Mouse (Mus musculus) stomach, embryonic 16.5 days (tissue): ENCODE measurements at regions not wholly inside any gene's neighbourhood (a gene's known extent, or its start where the extent isn't known, plus 50 kb on each side); places are given as distances from the start of the nearest gene placed in this dataset.
A peak's percentile ranks its signal among the peaks of the same experiment; 100 is the strongest.

Source experiments
- ATAC-seq: fragments of 200-750 bp; cut with Nextera tagmentation; 2 replicates; pipeline ENCODE4 v1.8.0; 2017; ENCODE audit warnings: moderate number of reproducible peaks, moderate TSS enrichment; ENCODE audit not compliant: insufficient read depth, low FRiP score
- H3K27ac ChIP-seq: fragments of 300-500 bp; sonication (generic); 2 replicates; pipeline ENCODE4 v1.5.1; 2014; ENCODE audit warnings: low read length
- H3K27me3 ChIP-seq: fragments of 300-500 bp; sonication (generic); 2 replicates; pipeline ENCODE4 v1.6.1; 2014; ENCODE audit warnings: low read length, control low read depth, mixed read lengths; ENCODE audit not compliant: control insufficient read depth, insufficient read depth
- H3K36me3 ChIP-seq: fragments of 300-500 bp; sonication (generic); 2 replicates; pipeline ENCODE4 v1.6.1; 2014; ENCODE audit warnings: low read length; ENCODE audit not compliant: control insufficient read depth, insufficient read depth
- H3K4me1 ChIP-seq: fragments of 300-500 bp; sonication (generic); 2 replicates; pipeline ENCODE4 v1.6.1; 2014; ENCODE audit warnings: low read length, control low read depth, mixed read lengths; ENCODE audit not compliant: control insufficient read depth, insufficient read depth
- H3K4me2 ChIP-seq: fragments of 300-500 bp; sonication (generic); 2 replicates; pipeline ENCODE4 v1.6.1; 2014; ENCODE audit warnings: low read depth, low read length, mixed read lengths
- H3K4me3 ChIP-seq: fragments of 300-500 bp; sonication (generic); replicated peaks from 2 replicates; pipeline ENCODE4 v1.5.1; 2014; ENCODE audit warnings: mild to moderate bottlenecking, low read length
- H3K9ac ChIP-seq: fragments of 300-500 bp; sonication (generic); 2 replicates; pipeline ENCODE4 v1.6.1; 2014; ENCODE audit warnings: low read length
- H3K9me3 ChIP-seq: fragments of 300-500 bp; sonication (generic); replicated peaks from 2 replicates; pipeline ENCODE4 v1.6.1; 2016; ENCODE audit warnings: low read length, control low read depth; ENCODE audit not compliant: control insufficient read depth
- WGBS: fragments of 180-500 bp; shearing (Covaris S2); extraction: QIAGEN DNeasy Blood & Tissue Kit; methylation state at CpG from one replicate; pipeline ENCODE4 v1.1.7; 2014; 5-methylcytosine and 5-hydroxymethylcytosine counted together

GRCm38 (mm10) chr5:119139336-119139735, 531.1 kb upstream of the Tbx3 start:
- no peak overlapping the region for H3K4me2 ChIP-seq

GRCm38 (mm10) chr5:119139816-119140215, 530.7 kb upstream of the Tbx3 start:
- WGBS = 77% methylated on average over 6 of the region's 6 CpGs
- Histone ChIP-seq H3K36me3 (no peaks in the 10 kb centered on the region), H3K9ac (no peak overlapping the region), H3K27ac (no peak overlapping the region), H3K9me3 (no peaks in the 10 kb centered on the region), H3K4me3 (no peak overlapping the region), H3K4me2 (no peak overlapping the region), H3K27me3 (no peaks in the 10 kb centered on the region), H3K4me1 (peaks cover 24% of the 10 kb centered on the region)
- ATAC-seq = no peak

More at GRCm38 (mm10) chr5:119139336-119139735, 531.1 kb upstream of the Tbx3 start:
- Histone ChIP-seq H3K27ac (no peak overlapping the region), H3K9me3 (no peaks in the 10 kb centered on the region), H3K36me3 (no peaks in the 10 kb centered on the region), H3K27me3 (no peaks in the 10 kb centered on the region), H3K9ac (no peak overlapping the region), H3K4me1 (peaks cover 24% of the 10 kb centered on the region), H3K4me3 (no peak overlapping the region)
- no peak for ATAC-seq
- WGBS = 43% methylated on average over 7 of the region's 7 CpGs

- no peak overlapping the region for H3K27ac ChIP-seq
- H3K4me1 ChIP-seq = peaks cover 13% of the 10 kb centered on the region
- WGBS = 36% methylated on average over 8 of the region's 8 CpGs
- no peak overlapping the region for H3K4me2 ChIP-seq
- H3K9ac ChIP-seq = no peak overlapping the region
- ATAC-seq = no peak
- no peaks in the 10 kb centered on the region for H3K27me3 ChIP-seq
- H3K9me3 ChIP-seq = 0 out of 2 replicates have a peak, but pooled peaks cover 3% of the 10 kb centered on the region
- H3K36me3 ChIP-seq = no peaks in the 10 kb centered on the region
- no peak overlapping the region for H3K4me3 ChIP-seq
These were observed 527.1 kb upstream of the Tbx3 start for GRCm38 (mm10) chr5:119143411-119143810.

DNA sequence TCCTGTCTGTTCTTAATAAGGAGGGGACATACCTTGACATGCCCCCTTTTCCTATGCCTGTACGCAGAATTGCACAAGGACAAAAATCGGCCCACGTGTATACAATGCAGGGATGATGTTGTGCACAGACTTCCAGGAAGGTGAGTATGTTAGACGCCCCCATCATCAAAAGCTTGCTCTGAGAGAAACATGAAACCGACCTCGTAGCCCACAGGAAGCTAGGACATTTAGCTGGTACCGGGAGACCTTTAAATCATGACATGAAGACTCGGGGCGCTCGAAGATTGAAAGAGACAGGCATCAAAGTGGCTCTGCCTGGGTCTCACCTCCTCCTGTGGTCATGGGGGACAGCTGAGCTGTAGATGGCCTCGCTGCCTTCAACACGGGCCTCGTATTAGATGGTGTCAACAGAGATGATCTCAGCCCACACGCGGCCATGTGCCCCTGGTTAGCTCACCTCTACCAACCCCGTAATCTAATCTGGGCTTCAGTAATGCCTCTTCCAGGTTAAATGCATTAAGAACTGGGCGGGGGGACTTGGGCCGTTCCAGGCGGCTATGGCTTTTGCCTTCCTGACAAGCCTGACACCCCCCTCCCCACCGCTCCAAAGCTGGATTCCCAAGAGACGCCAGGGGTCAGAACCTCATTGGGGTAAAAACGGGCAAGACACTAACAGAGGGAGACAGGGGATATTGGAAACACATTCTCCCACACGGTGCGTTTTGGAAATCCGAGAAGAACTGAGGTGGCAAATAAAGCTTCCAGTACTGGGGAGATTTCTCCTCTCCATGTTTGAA, 520.9 kb upstream of the Tbx3 start:
- H3K4me2 ChIP-seq = no peak overlapping the region
- ATAC-seq = no peak

GRCm38 (mm10) chr5:119153086-119153485, 517.4 kb upstream of the Tbx3 start:
- no peaks in the 10 kb centered on the region for H3K4me1 ChIP-seq
- WGBS = 80% methylated on average over 5 of the region's 5 CpGs
- H3K27me3 ChIP-seq = no peaks in the 10 kb centered on the region
- no peak overlapping the region for H3K27ac ChIP-seq
- H3K4me3 ChIP-seq = no peak overlapping the region
- H3K9me3 ChIP-seq = peaks cover 3% of the 10 kb centered on the region; the same call in 1 of the 2 replicates
- no peaks in the 10 kb centered on the region for H3K36me3 ChIP-seq
- no peak overlapping the region for H3K4me2 ChIP-seq
- H3K9ac ChIP-seq = no peak overlapping the region
- peak; percentile 25; the same call in 1 of the 2 replicates for ATAC-seq

More for the DNA sequence above, 520.9 kb upstream of the Tbx3 start:
- Histone ChIP-seq H3K36me3 (no peaks in the 10 kb centered on the region), H3K27me3 (no peaks in the 10 kb centered on the region), H3K27ac (no peak overlapping the region), H3K9ac (no peak overlapping the region), H3K9me3 (0 out of 2 replicates have a peak, but pooled peaks cover 3% of the 10 kb centered on the region), H3K4me3 (no peak overlapping the region), H3K4me1 (no peaks in the 10 kb centered on the region)
- 76% methylated on average over 25 of the region's 25 CpGs for WGBS

DNA sequence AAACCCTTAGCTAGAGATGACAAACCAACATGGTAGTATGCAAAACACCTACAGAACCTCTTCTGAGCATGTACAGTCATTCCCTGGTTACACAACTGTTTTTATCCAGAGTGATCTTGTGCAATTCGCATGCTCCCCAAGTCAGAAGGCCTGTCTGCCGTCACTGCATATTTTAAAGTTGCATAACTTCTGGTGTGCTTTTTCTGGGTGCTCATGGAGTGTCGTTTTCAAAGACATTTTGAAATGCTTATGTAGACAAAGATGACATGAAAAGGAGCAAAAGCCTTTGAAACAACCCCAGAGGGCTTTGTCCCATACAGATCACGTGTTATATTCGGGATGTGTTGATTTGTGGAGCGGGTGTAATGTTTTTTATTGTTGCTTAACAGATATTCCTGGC, 513.8 kb upstream of the Tbx3 start:
- H3K27me3 ChIP-seq = no peaks in the 10 kb centered on the region
- no peaks in the 10 kb centered on the region for H3K36me3 ChIP-seq
- 83% methylated on average over 6 of the region's 6 CpGs for WGBS
- no peak overlapping the region for H3K4me3 ChIP-seq
- no peaks in the 10 kb centered on the region for H3K4me1 ChIP-seq
- no peak overlapping the region for H3K4me2 ChIP-seq
- H3K9me3 ChIP-seq = peaks cover 3% of the 10 kb centered on the region; the same call in 1 of the 2 replicates
- H3K9ac ChIP-seq = no peak overlapping the region
- no peak overlapping the region for H3K27ac ChIP-seq
- ATAC-seq = no peak

- H3K4me1 ChIP-seq = no peaks in the 10 kb centered on the region
- ATAC-seq = no peak
- no peak overlapping the region for H3K4me3 ChIP-seq
- no peaks in the 10 kb centered on the region for H3K36me3 ChIP-seq
- no peak overlapping the region for H3K9ac ChIP-seq
- peaks cover 3% of the 10 kb centered on the region; the same call in 1 of the 2 replicates for H3K9me3 ChIP-seq
- no peak overlapping the region for H3K27ac ChIP-seq
- no peak overlapping the region for H3K4me2 ChIP-seq
- no peaks in the 10 kb centered on the region for H3K27me3 ChIP-seq
- 80% methylated on average over 4 of the region's 4 CpGs for WGBS
These were observed 512.3 kb upstream of the Tbx3 start for GRCm38 (mm10) chr5:119158171-119158570.

GRCm38 (mm10) chr5:119162132-119162675, 508.3 kb upstream of the Tbx3 start:
- Histone ChIP-seq H3K9me3 (no peaks in the 10 kb centered on the region), H3K36me3 (no peaks in the 10 kb centered on the region), H3K9ac (no peak overlapping the region), H3K4me2 (no peak overlapping the region), H3K4me3 (no peak overlapping the region), H3K27ac (no peak overlapping the region), H3K27me3 (no peaks in the 10 kb centered on the region), H3K4me1 (no peaks in the 10 kb centered on the region)
- 94% methylated on average over 13 of the region's 13 CpGs for WGBS
- no peak for ATAC-seq

- H3K36me3 ChIP-seq = no peaks in the 10 kb centered on the region
- H3K4me3 ChIP-seq = no peak overlapping the region
- H3K4me1 ChIP-seq = no peaks in the 10 kb centered on the region
- peak; percentile 94 for ATAC-seq
- 41% methylated on average over 17 of the region's 17 CpGs for WGBS
- no peaks in the 10 kb centered on the region for H3K9me3 ChIP-seq
- H3K4me2 ChIP-seq = peak overlapping the region; percentile 23; the same call in 1 of the 2 replicates
- no peaks in the 10 kb centered on the region for H3K27me3 ChIP-seq
- peak overlapping the region; percentile 31 for H3K27ac ChIP-seq
- H3K9ac ChIP-seq = no peak overlapping the region
These were observed 502.8 kb upstream of the Tbx3 start for GRCm38 (mm10) chr5:119167718-119168117.
